Mouse (Mus musculus): ENCODE measurements at regions not wholly inside any gene's neighbourhood (a gene's known extent, or its start where the extent isn't known, plus 50 kb on each side); places are given as distances from the start of the nearest gene placed in this dataset.

GRCm38 (mm10) chr8:90762390-90762789 is 54.8 kb downstream of the Gm19935 start:
- no peak for DNase-seq

- no peak for DNase-seq
These were observed 55.2 kb downstream of the Gm19935 start for GRCm38 (mm10) chr8:90761947-90762346.

- DNase-seq: no peak
These were observed 55.7 kb downstream of the Gm19935 start for GRCm38 (mm10) chr8:90761446-90761845.

- DNase-seq: no peak
These were observed 57.7 kb downstream of the Gm19935 start for GRCm38 (mm10) chr8:90759531-90759930.

DNA sequence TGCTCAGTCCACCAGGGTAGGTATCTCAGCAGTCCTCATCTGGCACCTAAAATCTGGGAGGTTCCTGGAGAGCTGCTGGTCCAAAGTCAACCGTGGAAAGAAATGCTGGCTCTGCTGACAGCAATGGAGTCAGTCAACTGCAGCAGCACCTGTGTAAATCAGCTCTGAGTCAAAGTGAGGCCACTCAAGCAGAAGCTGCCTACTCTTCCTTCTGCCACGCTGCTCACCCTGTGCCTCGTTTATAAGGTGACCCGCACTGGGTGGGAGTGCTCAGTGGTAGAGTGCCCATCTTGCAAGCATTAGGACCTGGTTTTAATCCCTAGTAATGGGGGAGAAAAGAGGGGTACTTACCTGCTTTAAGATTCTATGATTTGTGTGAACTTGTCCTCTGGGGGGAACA is 62.2 kb downstream of the Gm19935 start:
- DNase-seq: no peak

- DNase-seq: peak; percentile 29
These were observed 73.6 kb downstream of the Gm19935 start for GRCm38 (mm10) chr8:90743546-90743945.

DNA sequence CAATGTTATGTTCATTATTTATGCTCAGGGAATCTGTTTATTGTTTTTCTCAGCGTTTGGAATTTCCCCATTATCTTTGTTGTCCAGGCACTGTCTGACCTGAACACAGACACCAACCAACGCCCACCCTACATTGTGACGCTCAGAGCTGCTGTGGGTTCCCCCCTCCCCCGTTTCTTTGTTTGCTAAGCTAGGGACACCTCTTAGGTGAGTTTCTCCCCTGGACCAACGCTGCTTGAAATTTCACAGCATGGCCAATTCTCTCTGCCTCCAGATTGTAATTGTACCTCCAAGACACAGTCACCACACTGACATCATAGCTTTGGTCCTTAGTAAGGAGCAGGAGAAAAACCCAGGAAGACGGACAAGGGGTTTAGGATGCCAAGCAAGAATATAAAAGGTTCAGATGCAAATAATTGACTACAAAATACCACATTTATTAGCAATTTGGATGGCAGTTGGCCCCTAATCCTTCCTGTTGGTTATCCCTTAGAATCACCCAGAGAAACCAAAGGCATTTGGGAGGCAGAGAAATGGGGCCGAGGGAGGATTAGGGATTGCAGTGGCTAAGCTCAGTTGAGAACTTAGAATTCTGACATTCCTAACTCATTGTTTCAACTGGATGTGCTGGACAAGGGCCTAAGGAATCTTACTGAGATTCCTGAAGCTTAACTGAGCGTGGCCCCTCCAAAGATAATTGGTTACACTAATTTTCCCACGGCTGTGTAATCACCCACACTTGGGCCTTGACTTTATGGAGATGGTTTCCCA is 76.0 kb downstream of the Gm19935 start:
- no peak for DNase-seq

GRCm38 (mm10) chr8:90740302-90740962 is 76.8 kb downstream of the Gm19935 start:
- no peak for DNase-seq

- DNase-seq: no peak
These were observed 89.2 kb downstream of the Gm19935 start for GRCm38 (mm10) chr8:90728011-90728410.

DNA sequence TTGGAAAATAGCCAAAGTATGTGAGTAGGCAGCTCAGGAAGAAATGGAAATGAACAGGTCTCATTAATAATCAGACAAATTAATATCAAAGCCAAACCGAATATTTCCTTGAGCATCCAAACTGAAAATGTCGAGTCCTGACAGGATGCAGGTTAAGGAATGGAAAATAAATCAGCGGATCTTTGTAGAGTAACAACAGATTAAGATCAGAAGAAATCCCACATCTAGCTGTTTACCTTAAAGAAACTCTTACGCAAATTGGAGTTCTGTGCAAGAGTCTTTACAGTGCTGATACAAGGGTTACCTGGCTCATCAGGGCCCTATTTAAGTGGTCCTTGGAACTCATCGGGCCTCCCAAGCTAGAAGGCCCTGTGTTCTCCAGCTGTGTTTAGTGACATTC is 92.0 kb downstream of the Gm19935 start:
- no peak for DNase-seq

- no peak for DNase-seq
These were observed 100.8 kb downstream of the Gm19935 start for GRCm38 (mm10) chr8:90716436-90716835.

- peak; percentile 30 for DNase-seq
These were observed 108.7 kb downstream of the Gm19935 start for GRCm38 (mm10) chr8:90708524-90708923.

- no peak for DNase-seq
These were observed 124.7 kb downstream of the Gm19935 start for GRCm38 (mm10) chr8:90692516-90692915.

DNA sequence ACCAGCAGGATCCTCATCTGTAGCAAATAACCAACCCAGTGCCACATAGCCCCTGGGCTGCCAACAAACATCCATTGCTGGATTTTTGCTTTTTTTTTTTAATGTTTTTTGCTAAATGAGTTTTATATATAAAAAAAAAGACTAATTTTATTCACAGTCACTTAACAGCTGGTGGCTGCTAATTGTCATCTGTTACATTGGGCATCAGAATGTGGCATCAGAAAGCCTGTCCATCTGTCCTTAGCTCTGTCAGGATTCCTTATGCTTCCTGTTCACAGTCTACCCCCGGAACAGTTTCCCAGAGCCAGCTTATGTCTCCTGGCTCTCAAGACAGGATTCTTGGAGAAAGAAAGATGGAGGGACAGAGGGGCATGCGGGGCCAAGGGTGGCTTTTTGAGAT is 132.1 kb downstream of the Gm19935 start:
- DNase-seq: peak; percentile 27

- no peak for DNase-seq
These were observed 146.6 kb downstream of the Gm19935 start for GRCm38 (mm10) chr8:90670471-90671057.

- no peak for DNase-seq
These were observed 147.8 kb downstream of the Gm19935 start for GRCm38 (mm10) chr8:90669396-90669795.

DNA sequence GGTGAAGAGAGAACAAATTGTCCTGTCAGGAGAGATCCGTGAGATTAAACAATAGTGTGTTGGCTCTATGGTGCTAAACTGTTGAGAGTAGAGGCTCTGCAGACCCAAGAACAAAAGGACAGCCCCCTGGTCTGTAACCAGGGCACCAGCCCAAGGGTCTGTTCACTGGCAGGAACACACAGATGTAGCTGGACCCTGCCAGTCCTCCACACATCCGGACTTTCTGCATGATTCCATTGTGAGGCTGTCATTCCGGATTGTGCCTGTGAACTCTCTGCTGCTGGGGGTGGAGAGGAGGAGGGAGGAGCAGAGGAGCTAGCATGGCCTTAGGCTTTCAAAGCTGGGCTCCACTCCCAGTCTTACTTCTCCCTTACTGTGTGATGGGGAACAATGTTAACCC is 158.1 kb downstream of the Gm19935 start:
- no peak for DNase-seq

DNA sequence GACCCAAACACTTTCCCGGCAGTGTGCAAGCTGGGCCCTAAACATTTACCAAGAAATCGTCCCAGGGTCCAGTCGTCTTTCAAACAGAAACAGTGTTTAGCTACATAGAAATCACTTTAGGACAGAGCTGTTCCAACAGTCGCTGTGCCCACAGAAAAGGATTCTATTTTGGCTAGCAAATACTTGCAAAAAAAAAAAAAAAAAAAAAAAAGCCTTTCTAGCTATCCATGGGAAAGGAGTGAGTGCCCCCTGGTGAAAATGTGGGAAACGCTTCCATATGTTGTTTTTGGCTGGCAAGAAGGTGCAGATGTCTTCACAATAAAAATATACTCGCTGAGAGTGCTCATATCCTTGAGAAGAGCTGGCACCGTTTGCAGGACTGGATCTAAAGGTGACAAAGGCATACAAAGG is 159.5 kb downstream of the Gm19935 start:
- DNase-seq: peak; percentile 79

- DNase-seq: peak; percentile 4
These were observed 160.1 kb downstream of the Gm19935 start for GRCm38 (mm10) chr8:90657116-90657515.

DNA sequence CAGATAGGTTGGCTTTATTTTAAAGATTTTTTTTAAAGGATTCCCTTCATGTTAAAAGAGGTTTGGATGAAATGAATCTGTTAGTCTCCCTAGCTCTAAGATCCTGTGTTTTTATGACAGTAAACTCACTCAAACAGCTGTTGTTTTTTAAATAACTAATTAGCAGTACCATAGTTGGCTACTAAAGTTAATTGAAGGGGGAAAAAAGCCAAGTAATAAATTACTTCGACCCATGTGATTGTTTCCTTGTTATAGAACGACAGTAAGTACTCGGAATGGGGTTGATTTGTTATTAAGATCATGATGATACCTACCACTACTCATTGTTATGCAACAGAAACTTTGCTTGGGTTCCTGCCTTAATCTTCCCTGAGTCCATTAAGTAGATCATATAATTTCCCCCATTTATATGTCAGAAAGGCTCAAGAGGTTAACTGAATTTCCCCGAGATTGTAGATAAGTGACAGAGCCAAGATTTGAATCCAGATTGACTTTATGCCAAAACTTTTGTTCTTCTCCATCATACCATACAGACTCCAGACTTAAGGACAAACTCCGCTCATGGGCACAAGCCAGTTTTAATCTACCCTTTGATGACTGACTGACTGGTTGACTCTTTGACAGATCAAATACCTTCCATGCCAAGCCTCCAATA is 160.6 kb downstream of the Gm19935 start:
- no peak for DNase-seq

DNA sequence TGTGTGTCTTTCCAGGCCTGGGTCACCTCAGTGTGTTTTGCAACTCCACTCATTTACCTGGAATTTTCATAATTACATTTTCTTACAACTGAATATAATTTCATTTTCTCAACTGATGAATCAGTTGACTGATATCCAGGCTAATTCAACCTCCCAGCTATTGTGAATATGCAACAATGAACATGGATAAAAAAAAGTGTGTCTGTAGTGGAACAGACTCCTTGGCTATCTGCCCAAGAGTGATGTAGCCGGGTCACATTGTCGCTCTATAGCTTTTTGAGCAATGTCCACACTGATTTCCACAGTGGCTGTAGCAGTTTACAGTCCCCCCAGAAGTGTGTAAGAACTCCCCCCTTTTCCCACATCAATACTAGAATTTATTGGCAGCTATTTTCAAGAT is 162.4 kb downstream of the Gm19935 start:
- DNase-seq: no peak

GRCm38 (mm10) chr8:90642392-90642791 is 174.8 kb downstream of the Gm19935 start:
- no peak for DNase-seq

DNA sequence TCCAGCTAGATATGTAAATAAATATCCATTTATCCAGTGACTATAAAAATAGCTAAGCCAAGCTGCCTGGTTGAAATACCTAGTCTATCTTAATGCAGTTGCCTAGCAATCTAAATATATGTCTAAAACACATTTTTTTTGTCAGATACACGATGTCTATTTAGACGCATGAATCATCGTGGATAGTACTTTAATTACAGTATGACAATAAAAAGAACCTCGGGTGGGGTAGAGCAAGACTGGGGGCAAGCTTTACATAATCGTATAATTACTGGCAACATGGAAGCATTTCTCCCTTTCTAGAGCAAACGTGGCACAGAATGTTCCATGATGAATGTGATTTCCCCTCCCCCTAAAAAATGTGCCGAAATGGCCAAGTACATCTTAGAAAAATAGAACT is 180.4 kb downstream of the Gm19935 start:
- DNase-seq: no peak
